Mouse (Mus musculus): ENCODE measurements around the gene Cd59a. TPM values are rescaled to one million over a fixed set of nuclear protein-coding genes. Genes with fewer than 3 reads are reported as not detected.
A peak's percentile ranks its signal among the peaks of the same experiment; 100 is the strongest.
"Not testable (repeated sequence)": the region's sequence is repeated elsewhere in the genome, so short reads cannot be mapped to it uniquely, and the experiment has no call there.

Cd59a gene
- polyA plus RNA-seq, 1 experiment from 2014 or later: 17.8 TPM

GRCm38 (mm10) chr2:104109528-104109927, 13.9 kb downstream of the Cd59a start:
- no peak overlapping the region for H3K9ac ChIP-seq
- peak overlapping the region; percentile 6; the same call in 1 of the 2 replicates for H3K27ac ChIP-seq (ENCODE audit: low read depth)

GRCm38 (mm10) chr2:104110031-104110430, 14.4 kb downstream of the Cd59a start:
- Histone ChIP-seq H3K27ac (ENCODE audit: low read depth) (peak overlapping the region; percentile 6; the same call in 1 of the 2 replicates), H3K36me3 (ENCODE audit: insufficient read depth) (no peaks in the 10 kb centered on the region), H3K4me2 (no peak overlapping the region), H3K4me1 (ENCODE audit: insufficient read depth) (no peaks in the 10 kb centered on the region), H3K27me3 (ENCODE audit: insufficient read depth, low read length) (no peaks in the 10 kb centered on the region), H3K9ac (no peak overlapping the region), H3K9me3 (ENCODE audit: low read depth, low read length) (no peaks in the 10 kb centered on the region), H3K4me3 (ENCODE audit: low read depth, low read length) (no peak overlapping the region)
- WGBS: 83% methylated on average over 4 of the region's 4 CpGs
- TF ChIP-seq CTCF (IDR thresholded peaks at IDR 0.05; ENCODE audit: low read depth): no peak
- no peak for ATAC-seq (ENCODE audit: insufficient read depth)
- no peak for DNase-seq

More at GRCm38 (mm10) chr2:104109528-104109927, 13.9 kb downstream of the Cd59a start:
- no peak for TF ChIP-seq CTCF (IDR thresholded peaks at IDR 0.05; ENCODE audit: low read depth)
- Histone ChIP-seq H3K4me2 (no peak overlapping the region), H3K4me1 (ENCODE audit: insufficient read depth) (no peaks in the 10 kb centered on the region), H3K36me3 (ENCODE audit: insufficient read depth) (no peaks in the 10 kb centered on the region), H3K9me3 (ENCODE audit: low read depth, low read length) (no peaks in the 10 kb centered on the region), H3K27me3 (ENCODE audit: insufficient read depth, low read length) (no peaks in the 10 kb centered on the region), H3K4me3 (ENCODE audit: low read depth, low read length) (no peak overlapping the region)
- 51% methylated on average over 2 of the region's 2 CpGs for WGBS
- ATAC-seq (ENCODE audit: insufficient read depth) (no peak), DNase-seq (no peak)

GRCm38 (mm10) chr2:104111170-104111797, 15.7 kb downstream of the Cd59a start:
- not testable (repeated sequence) for H3K9ac ChIP-seq; ATAC-seq (ENCODE audit: insufficient read depth); H3K4me1 ChIP-seq (ENCODE audit: insufficient read depth); H3K4me3 ChIP-seq (ENCODE audit: low read depth, low read length); H3K9me3 ChIP-seq (ENCODE audit: low read depth, low read length); H3K27me3 ChIP-seq (ENCODE audit: insufficient read depth, low read length); H3K4me2 ChIP-seq; H3K36me3 ChIP-seq (ENCODE audit: insufficient read depth); H3K27ac ChIP-seq (ENCODE audit: low read depth); DNase-seq
- no CpG with 5 or more reads among the region's 1 CpGs for WGBS

- not testable (repeated sequence) for H3K4me1 ChIP-seq (ENCODE audit: insufficient read depth); DNase-seq; H3K9me3 ChIP-seq (ENCODE audit: low read depth, low read length); H3K4me2 ChIP-seq; H3K27me3 ChIP-seq (ENCODE audit: insufficient read depth, low read length); ATAC-seq (ENCODE audit: insufficient read depth); H3K36me3 ChIP-seq (ENCODE audit: insufficient read depth); H3K4me3 ChIP-seq (ENCODE audit: low read depth, low read length); H3K27ac ChIP-seq (ENCODE audit: low read depth); H3K9ac ChIP-seq
Observed at GRCm38 (mm10) chr2:104113563-104113962, 18.0 kb downstream of the Cd59a start.

- 77% methylated on average over 3 of the region's 3 CpGs for WGBS
- TF ChIP-seq CTCF (IDR thresholded peaks at IDR 0.05; ENCODE audit: low read depth): no peak
- Histone ChIP-seq H3K4me1 (ENCODE audit: insufficient read depth) (no peaks in the 10 kb centered on the region), H3K4me2 (no peak overlapping the region), H3K27ac (ENCODE audit: low read depth) (no peak overlapping the region), H3K36me3 (ENCODE audit: insufficient read depth) (no peaks in the 10 kb centered on the region), H3K27me3 (ENCODE audit: insufficient read depth, low read length) (no peaks in the 10 kb centered on the region), H3K9me3 (ENCODE audit: low read depth, low read length) (no peaks in the 10 kb centered on the region), H3K4me3 (ENCODE audit: low read depth, low read length) (no peak overlapping the region), H3K9ac (no peak overlapping the region)
- DNase-seq (no peak), ATAC-seq (ENCODE audit: insufficient read depth) (no peak)
Observed at GRCm38 (mm10) chr2:104114898-104115297, 19.3 kb downstream of the Cd59a start.

GRCm38 (mm10) chr2:104117173-104117572, 21.6 kb downstream of the Cd59a start:
- H3K4me1 ChIP-seq (ENCODE audit: insufficient read depth); H3K27ac ChIP-seq (ENCODE audit: low read depth); H3K9ac ChIP-seq; H3K9me3 ChIP-seq (ENCODE audit: low read depth, low read length); H3K4me3 ChIP-seq (ENCODE audit: low read depth, low read length); H3K27me3 ChIP-seq (ENCODE audit: insufficient read depth, low read length); ATAC-seq (ENCODE audit: insufficient read depth); DNase-seq; H3K36me3 ChIP-seq (ENCODE audit: insufficient read depth); H3K4me2 ChIP-seq: not testable (repeated sequence)

GRCm38 (mm10) chr2:104119097-104119496, 23.5 kb downstream of the Cd59a start:
- no peak overlapping the region for H3K4me2 ChIP-seq
- no peaks in the 10 kb centered on the region for H3K36me3 ChIP-seq (ENCODE audit: insufficient read depth)
- DNase-seq: no peak
- no peak for TF ChIP-seq CTCF (IDR thresholded peaks at IDR 0.05; ENCODE audit: low read depth)
- no peak overlapping the region for H3K27ac ChIP-seq (ENCODE audit: low read depth)
- H3K4me3 ChIP-seq (ENCODE audit: low read depth, low read length): no peak overlapping the region
- 74% methylated on average over 1 of the region's 1 CpGs for WGBS
- no peak overlapping the region for H3K9ac ChIP-seq
- ATAC-seq (ENCODE audit: insufficient read depth): no peak
- no peaks in the 10 kb centered on the region for H3K9me3 ChIP-seq (ENCODE audit: low read depth, low read length)
- H3K4me1 ChIP-seq (ENCODE audit: insufficient read depth): 0 out of 2 replicates have a peak, but pooled peaks cover 3% of the 10 kb centered on the region
- no peaks in the 10 kb centered on the region for H3K27me3 ChIP-seq (ENCODE audit: insufficient read depth, low read length)

- H3K27ac ChIP-seq (ENCODE audit: low read depth): no peak overlapping the region
- peak; percentile 30; the same call in 1 of the 2 replicates for TF ChIP-seq CTCF (IDR thresholded peaks at IDR 0.05; ENCODE audit: low read depth)
- H3K9me3 ChIP-seq (ENCODE audit: low read depth, low read length): no peaks in the 10 kb centered on the region
- no peaks in the 10 kb centered on the region for H3K36me3 ChIP-seq (ENCODE audit: insufficient read depth)
- H3K27me3 ChIP-seq (ENCODE audit: insufficient read depth, low read length): no peaks in the 10 kb centered on the region
- 44% methylated on average over 6 of the region's 6 CpGs for WGBS
- H3K4me3 ChIP-seq (ENCODE audit: low read depth, low read length): no peak overlapping the region
- ATAC-seq (ENCODE audit: insufficient read depth): no peak
- no peak for DNase-seq
- 0 out of 2 replicates have a peak, but pooled peaks cover 3% of the 10 kb centered on the region for H3K4me1 ChIP-seq (ENCODE audit: insufficient read depth)
- H3K4me2 ChIP-seq: no peak overlapping the region
- H3K9ac ChIP-seq: no peak overlapping the region
Observed at GRCm38 (mm10) chr2:104120312-104120711, 24.7 kb downstream of the Cd59a start.
